Mouse (Mus musculus): Measurements from ENCODE around the gene Adk.

Adk gene

GRCm38 (mm10) chr14:21052112-21052780 is at the start of gene Adk, which contains the start of gene Ap3m1:
Gene Adk (plus strand): TSS chr14:21052574.
Gene Ap3m1 (minus strand): TSS chr14:21052508.
- peak; percentile 97 for DNase-seq (ENCODE audit: low read depth, low spot score)

GRCm38 (mm10) chr14:21013800-21014334 is 38.5 kb upstream of the Adk start:
- DNase-seq (ENCODE audit: low read depth, low spot score): no peak

- no peak for DNase-seq (ENCODE audit: low read depth, low spot score)
Measured at GRCm38 (mm10) chr14:21017871-21018270, 34.5 kb upstream of the Adk start.

- peak; percentile 46 for DNase-seq (ENCODE audit: low read depth, low spot score)
Measured at GRCm38 (mm10) chr14:21018977-21019376, 33.4 kb upstream of the Adk start.

GRCm38 (mm10) chr14:21020435-21020834 is 31.9 kb upstream of the Adk start:
- no peak for DNase-seq (ENCODE audit: low read depth, low spot score)

GRCm38 (mm10) chr14:21027542-21027941 is 24.8 kb upstream of the Adk start:
- no peak for DNase-seq (ENCODE audit: low read depth, low spot score)

GRCm38 (mm10) chr14:21029025-21029659 is 23.2 kb upstream of the Adk start:
- DNase-seq (ENCODE audit: low read depth, low spot score): no peak

- no peak for DNase-seq (ENCODE audit: low read depth, low spot score)
Measured at GRCm38 (mm10) chr14:21031783-21032511, 20.4 kb upstream of the Adk start.

- DNase-seq (ENCODE audit: low read depth, low spot score): no peak
Measured at GRCm38 (mm10) chr14:21034271-21034670, 18.1 kb upstream of the Adk start.

GRCm38 (mm10) chr14:21034791-21035190 is 17.6 kb upstream of the Adk start:
- DNase-seq (ENCODE audit: low read depth, low spot score): no peak

GRCm38 (mm10) chr14:21039077-21039476 is 13.3 kb upstream of the Adk start:
- DNase-seq (ENCODE audit: low read depth, low spot score): no peak

- no peak for DNase-seq (ENCODE audit: low read depth, low spot score)
Measured at GRCm38 (mm10) chr14:21039623-21040022, 12.8 kb upstream of the Adk start.

- peak; percentile 51 for DNase-seq (ENCODE audit: low read depth, low spot score)
Measured at GRCm38 (mm10) chr14:21047840-21048239, 4.5 kb upstream of the Adk start.

GRCm38 (mm10) chr14:21048879-21049278 is 3.5 kb upstream of the Adk start:
- DNase-seq (ENCODE audit: low read depth, low spot score): peak; percentile 76

GRCm38 (mm10) chr14:21050734-21051133 is 1.6 kb upstream of the Adk start:
- DNase-seq (ENCODE audit: low read depth, low spot score): peak; percentile 90

- DNase-seq (ENCODE audit: low read depth, low spot score): no peak
Measured at GRCm38 (mm10) chr14:21051380-21052111, 828 bp upstream of the Adk start.

GRCm38 (mm10) chr14:21052781-21053130 is 382 bp downstream of the Adk start:
- peak; percentile 92 for DNase-seq (ENCODE audit: low read depth, low spot score)

- DNase-seq (ENCODE audit: low read depth, low spot score): no peak
Measured at GRCm38 (mm10) chr14:21053151-21053550, 777 bp downstream of the Adk start.

GRCm38 (mm10) chr14:21053586-21053985 is 1.2 kb downstream of the Adk start:
- no peak for DNase-seq (ENCODE audit: low read depth, low spot score)

- DNase-seq (ENCODE audit: low read depth, low spot score): no peak
Measured at GRCm38 (mm10) chr14:21058972-21059371, 6.6 kb downstream of the Adk start.

GRCm38 (mm10) chr14:21062766-21063513 is 10.6 kb downstream of the Adk start:
- DNase-seq (ENCODE audit: low read depth, low spot score): no peak
